Mouse (Mus musculus) liver, adult 2 months (tissue): ENCODE data around the gene Slc26a5.

Source experiments
- CTCF ChIP-seq: fragments of 200-500 bp; IDR thresholded peaks from 2 replicates; pipeline ENCODE4 v1.5.1; 2011; ENCODE audit warnings: low read depth, low read length, control low read depth
- POLR2A ChIP-seq: fragments of 200-500 bp; IDR thresholded peaks from 2 replicates; pipeline ENCODE4 v1.6.1; 2011; ENCODE audit warnings: low read length, control low read depth; ENCODE audit not compliant: insufficient read depth; ENCODE audit errors: extremely low read depth

DNA sequence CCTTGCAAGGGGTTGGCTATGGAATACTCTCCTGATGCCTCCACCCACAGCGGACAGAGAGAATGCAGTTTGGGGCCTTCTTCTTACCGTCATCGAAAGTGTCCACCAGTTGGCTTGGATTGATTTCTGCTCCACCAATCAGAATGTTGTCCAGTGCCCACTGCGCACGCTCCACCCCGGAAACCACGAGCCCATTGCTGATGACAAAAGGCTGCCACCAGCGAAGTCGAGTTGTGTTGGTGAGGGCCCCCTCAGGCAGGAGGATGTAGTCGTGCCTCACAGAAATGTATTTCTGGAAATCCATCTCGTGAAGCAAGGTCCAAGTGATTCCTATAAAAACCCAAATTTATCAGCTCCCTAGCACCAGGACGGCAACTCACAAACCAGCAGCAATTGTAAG lies 45.3 kb upstream of the Slc26a5 start:
- TF ChIP-seq CTCF (no peak), POLR2A (no peak)
